Mouse (Mus musculus) lung, postnatal 0 days (tissue): ENCODE results near the gene Btrc.

Experiments
- CTCF ChIP-seq: IDR thresholded peaks from 2 replicates; pipeline ENCODE4 v1.5.1; 2016; ENCODE audit warnings: antibody characterized with exemption, mild to moderate bottlenecking
- EP300 ChIP-seq: IDR thresholded peaks from 2 replicates; pipeline ENCODE4 v1.6.1; 2016; ENCODE audit warnings: antibody characterized with exemption, mild to moderate bottlenecking, control low read depth

DNA sequence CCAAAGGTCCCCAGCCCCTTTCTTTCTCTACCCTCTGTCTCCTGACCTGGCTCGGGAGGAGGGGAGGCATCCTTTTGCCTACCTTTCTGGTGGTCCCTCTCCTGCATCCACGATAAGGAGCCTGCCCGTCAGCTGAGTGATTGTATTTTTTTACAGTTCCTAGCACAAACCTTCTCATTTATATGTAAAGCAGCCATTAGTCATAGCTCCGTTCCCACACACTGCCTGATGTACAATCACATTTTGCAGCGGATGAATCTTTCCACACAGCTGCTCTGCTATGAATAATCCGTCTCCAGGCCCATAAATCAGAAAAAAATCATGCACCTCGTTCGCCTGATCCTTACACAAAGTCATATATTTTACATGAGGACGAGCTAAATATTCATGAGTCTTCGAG, 25.4 kb upstream of the Btrc start:
- TF ChIP-seq CTCF (no peak), EP300 (no peak)
